Mouse (Mus musculus) heart, embryonic 12.5 days (tissue): ENCODE results near the gene Anapc4. TPM values are rescaled to one million over a fixed set of nuclear protein-coding genes. Genes with fewer than 3 reads are reported as not detected.

Experiments used
- ATAC-seq: fragments of 200-750 bp; cut with Nextera tagmentation; 2 replicates; pipeline ENCODE4 v1.8.0; 2017; ENCODE audit warnings: moderate TSS enrichment, moderate library complexity; ENCODE audit not compliant: insufficient number of reproducible peaks, low FRiP score
- H3K27ac ChIP-seq: fragments of 300-500 bp; sonication (generic); 2 replicates; pipeline ENCODE4 v1.5.1; 2016; ENCODE audit warnings: mild to moderate bottlenecking, moderate library complexity; ENCODE audit not compliant: poor library complexity, severe bottlenecking
- H3K27me3 ChIP-seq: fragments of 300-500 bp; sonication (generic); replicated peaks from 2 replicates; pipeline ENCODE4 v1.6.1; 2016; ENCODE audit warnings: mild to moderate bottlenecking, moderate library complexity
- H3K36me3 ChIP-seq: fragments of 300-500 bp; sonication (generic); 2 replicates; pipeline ENCODE4 v1.6.1; 2016; ENCODE audit warnings: mild to moderate bottlenecking, moderate library complexity
- H3K4me1 ChIP-seq: fragments of 300-500 bp; sonication (generic); replicated peaks from 2 replicates; pipeline ENCODE4 v1.6.1; 2016; ENCODE audit warnings: mild to moderate bottlenecking
- H3K4me2 ChIP-seq: fragments of 300-500 bp; sonication (generic); 2 replicates; pipeline ENCODE4 v1.6.1; 2016; ENCODE audit warnings: mild to moderate bottlenecking, moderate library complexity
- H3K4me3 ChIP-seq: fragments of 300-500 bp; sonication (generic); 2 replicates; pipeline ENCODE4 v1.5.1; 2016; ENCODE audit warnings: mild to moderate bottlenecking
- H3K9ac ChIP-seq: fragments of 300-500 bp; sonication (generic); 2 replicates; pipeline ENCODE4 v1.6.1; 2016; ENCODE audit warnings: mild to moderate bottlenecking, moderate library complexity
- H3K9me3 ChIP-seq: fragments of 300-500 bp; sonication (generic); replicated peaks from 2 replicates; pipeline ENCODE4 v1.6.1; 2016; ENCODE audit warnings: mild to moderate bottlenecking, moderate library complexity
- WGBS: fragments of 180-500 bp; shearing (Covaris S2); methylation state at CpG from one replicate; pipeline ENCODE4 v1.1.7; 2016; 5-methylcytosine and 5-hydroxymethylcytosine counted together
- polyA plus RNA-seq: library from polyadenylated mRNA; unstranded; fragments of >200 nt; fragmentation: Nextera tagmentation; extraction: Ambion mirVana; gene quantifications from 2 replicates; pipeline ENCODE4 v1.2.1, GENCODE M21; 2016

Gene Anapc4
- polyA plus RNA-seq, 1 experiment from 2014 or later: 80.9 TPM

DNA sequence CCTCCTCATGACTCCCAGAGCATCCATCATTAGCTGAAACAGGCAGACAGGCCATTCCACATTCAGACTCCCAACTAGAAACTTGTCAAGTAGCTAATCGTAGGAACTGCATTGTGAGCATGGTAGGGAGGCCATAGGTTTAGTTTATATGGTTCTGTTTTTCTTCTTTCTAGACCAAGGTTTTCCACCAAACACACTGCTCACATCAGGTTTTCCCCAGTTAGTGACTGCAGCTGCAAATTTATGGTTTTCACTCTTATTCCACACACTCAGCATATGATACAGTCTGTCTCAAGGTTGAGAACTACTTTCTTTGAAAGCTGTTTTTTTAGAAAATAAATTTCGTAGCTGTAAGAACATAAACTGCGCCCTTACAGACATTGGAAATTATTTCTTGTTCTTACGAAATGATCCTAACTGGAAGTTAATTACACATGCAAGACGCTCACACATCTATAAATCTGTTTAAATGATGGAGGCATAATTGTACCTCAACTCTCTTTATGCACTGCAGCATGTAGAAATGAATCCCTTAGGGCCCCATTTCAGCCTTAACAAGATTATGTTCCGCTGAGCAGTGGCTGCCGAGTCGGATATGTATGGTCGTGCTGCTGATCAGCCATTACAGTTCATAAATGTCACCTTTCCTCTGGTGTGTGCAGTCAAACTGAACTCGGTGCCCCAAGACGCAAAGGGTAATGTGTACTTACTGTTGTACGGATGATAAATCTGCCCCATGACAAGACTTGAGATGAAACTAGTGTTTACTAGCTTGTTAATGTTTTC lies 35.3 kb downstream of the Anapc4 start:
- 0 out of 2 replicates have a peak, but pooled peaks cover 3% of the 10 kb centered on the region for H3K4me1 ChIP-seq
- H3K4me2 ChIP-seq: no peak overlapping the region
- H3K27me3 ChIP-seq: no peaks in the 10 kb centered on the region
- WGBS: 88% methylated on average over 12 of the region's 12 CpGs
- peaks cover 47% of the 10 kb centered on the region for H3K36me3 ChIP-seq
- no peaks in the 10 kb centered on the region; the same call in 1 of the 2 replicates for H3K9me3 ChIP-seq
- H3K4me3 ChIP-seq: no peak overlapping the region
- no peak overlapping the region for H3K9ac ChIP-seq
- no peak for ATAC-seq
- H3K27ac ChIP-seq: no peak overlapping the region

- Histone ChIP-seq H3K27me3 (no peaks in the 10 kb centered on the region), H3K4me1 (0 out of 2 replicates have a peak, but pooled peaks cover 3% of the 10 kb centered on the region), H3K9ac (no peak overlapping the region), H3K4me2 (no peak overlapping the region), H3K4me3 (no peak overlapping the region), H3K27ac (no peak overlapping the region), H3K9me3 (no peaks in the 10 kb centered on the region; the same call in 1 of the 2 replicates), H3K36me3 (peaks cover 29% of the 10 kb centered on the region)
- WGBS: 4% methylated on average over 1 of the region's 1 CpGs
- no peak for ATAC-seq
These were observed 37.6 kb downstream of the Anapc4 start for GRCm38 (mm10) chr5:52871461-52871860.

DNA sequence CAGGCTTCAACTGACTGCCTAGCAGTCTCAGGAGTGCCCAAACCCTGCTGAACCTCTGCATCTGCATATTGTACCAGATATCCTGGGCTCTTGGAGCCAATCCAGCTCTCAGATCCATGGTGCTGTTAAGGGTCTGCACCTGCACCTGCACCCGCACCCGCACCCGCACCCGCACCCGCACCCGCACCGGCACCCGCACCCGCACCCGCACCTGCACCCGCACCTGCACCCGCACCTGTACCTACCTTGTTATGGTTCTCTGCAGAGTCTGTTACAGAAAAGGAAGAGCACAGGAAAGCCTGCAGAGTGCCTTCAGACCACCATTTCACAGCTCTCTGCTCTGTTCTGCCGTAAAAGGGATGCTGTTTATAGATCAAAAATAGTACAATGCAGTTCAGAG lies 38.2 kb downstream of the Anapc4 start:
- Histone ChIP-seq H3K4me1 (0 out of 2 replicates have a peak, but pooled peaks cover 3% of the 10 kb centered on the region), H3K4me2 (no peak overlapping the region), H3K9me3 (no peaks in the 10 kb centered on the region; the same call in 1 of the 2 replicates), H3K27me3 (no peaks in the 10 kb centered on the region), H3K9ac (no peak overlapping the region), H3K4me3 (no peak overlapping the region), H3K27ac (no peak overlapping the region), H3K36me3 (peaks cover 25% of the 10 kb centered on the region)
- WGBS: 93% methylated on average over 13 of the region's 13 CpGs
- ATAC-seq: no peak

- peak overlapping the region; percentile 48 for H3K4me2 ChIP-seq
- H3K36me3 ChIP-seq: no peaks in the 10 kb centered on the region
- no peak for ATAC-seq
- 4% methylated on average over 8 of the region's 14 CpGs for WGBS
- no peak overlapping the region for H3K27ac ChIP-seq
- no peak overlapping the region for H3K9ac ChIP-seq
- peaks cover 14% of the 10 kb centered on the region for H3K27me3 ChIP-seq
- H3K4me1 ChIP-seq: no peaks in the 10 kb centered on the region
- 0 out of 2 replicates have a peak overlapping the region, but pooled peaks have one; percentile 16 for H3K4me3 ChIP-seq
- H3K9me3 ChIP-seq: peaks cover 5% of the 10 kb centered on the region; the same call in 1 of the 2 replicates
These were observed 45.0 kb downstream of the Anapc4 start for GRCm38 (mm10) chr5:52878847-52879246.

- no peak for ATAC-seq
- H3K9me3 ChIP-seq: peaks cover 5% of the 10 kb centered on the region
- WGBS: 78% methylated on average over 6 of the region's 6 CpGs
- no peaks in the 10 kb centered on the region for H3K36me3 ChIP-seq
- no peak overlapping the region for H3K4me2 ChIP-seq
- no peak overlapping the region for H3K9ac ChIP-seq
- no peak overlapping the region for H3K27ac ChIP-seq
- no peaks in the 10 kb centered on the region for H3K4me1 ChIP-seq
- H3K4me3 ChIP-seq: no peak overlapping the region
- H3K27me3 ChIP-seq: peaks cover 14% of the 10 kb centered on the region
These were observed 46.1 kb downstream of the Anapc4 start for GRCm38 (mm10) chr5:52879926-52880325.

- H3K9ac ChIP-seq: no peak overlapping the region
- H3K36me3 ChIP-seq: no peaks in the 10 kb centered on the region
- H3K4me3 ChIP-seq: no peak overlapping the region
- peaks cover 14% of the 10 kb centered on the region for H3K27me3 ChIP-seq
- H3K9me3 ChIP-seq: peaks cover 4% of the 10 kb centered on the region
- no peak for ATAC-seq
- H3K4me1 ChIP-seq: no peaks in the 10 kb centered on the region
- WGBS: 21% methylated on average over 2 of the region's 2 CpGs
- H3K4me2 ChIP-seq: no peak overlapping the region
- H3K27ac ChIP-seq: no peak overlapping the region
These were observed 48.6 kb downstream of the Anapc4 start for GRCm38 (mm10) chr5:52882446-52882845.

- no peaks in the 10 kb centered on the region for H3K4me1 ChIP-seq
- H3K27me3 ChIP-seq: no peaks in the 10 kb centered on the region
- H3K4me2 ChIP-seq: no peak overlapping the region
- ATAC-seq: no peak
- no peak overlapping the region for H3K9ac ChIP-seq
- H3K4me3 ChIP-seq: no peak overlapping the region
- peaks cover 2% of the 10 kb centered on the region; the same call in 1 of the 2 replicates for H3K9me3 ChIP-seq
- 56% methylated on average over 12 of the region's 12 CpGs for WGBS
- no peaks in the 10 kb centered on the region for H3K36me3 ChIP-seq
- H3K27ac ChIP-seq: no peak overlapping the region
These were observed 53.3 kb downstream of the Anapc4 start for GRCm38 (mm10) chr5:52887085-52887484.

GRCm38 (mm10) chr5:52889919-52890318 lies 56.1 kb downstream of the Anapc4 start:
- Histone ChIP-seq H3K27me3 (no peaks in the 10 kb centered on the region), H3K4me1 (no peaks in the 10 kb centered on the region), H3K9ac (no peak overlapping the region), H3K4me2 (no peak overlapping the region), H3K36me3 (no peaks in the 10 kb centered on the region), H3K4me3 (no peak overlapping the region), H3K27ac (no peak overlapping the region), H3K9me3 (peaks cover 11% of the 10 kb centered on the region)
- WGBS: 82% methylated on average over 7 of the region's 7 CpGs
- ATAC-seq: no peak

DNA sequence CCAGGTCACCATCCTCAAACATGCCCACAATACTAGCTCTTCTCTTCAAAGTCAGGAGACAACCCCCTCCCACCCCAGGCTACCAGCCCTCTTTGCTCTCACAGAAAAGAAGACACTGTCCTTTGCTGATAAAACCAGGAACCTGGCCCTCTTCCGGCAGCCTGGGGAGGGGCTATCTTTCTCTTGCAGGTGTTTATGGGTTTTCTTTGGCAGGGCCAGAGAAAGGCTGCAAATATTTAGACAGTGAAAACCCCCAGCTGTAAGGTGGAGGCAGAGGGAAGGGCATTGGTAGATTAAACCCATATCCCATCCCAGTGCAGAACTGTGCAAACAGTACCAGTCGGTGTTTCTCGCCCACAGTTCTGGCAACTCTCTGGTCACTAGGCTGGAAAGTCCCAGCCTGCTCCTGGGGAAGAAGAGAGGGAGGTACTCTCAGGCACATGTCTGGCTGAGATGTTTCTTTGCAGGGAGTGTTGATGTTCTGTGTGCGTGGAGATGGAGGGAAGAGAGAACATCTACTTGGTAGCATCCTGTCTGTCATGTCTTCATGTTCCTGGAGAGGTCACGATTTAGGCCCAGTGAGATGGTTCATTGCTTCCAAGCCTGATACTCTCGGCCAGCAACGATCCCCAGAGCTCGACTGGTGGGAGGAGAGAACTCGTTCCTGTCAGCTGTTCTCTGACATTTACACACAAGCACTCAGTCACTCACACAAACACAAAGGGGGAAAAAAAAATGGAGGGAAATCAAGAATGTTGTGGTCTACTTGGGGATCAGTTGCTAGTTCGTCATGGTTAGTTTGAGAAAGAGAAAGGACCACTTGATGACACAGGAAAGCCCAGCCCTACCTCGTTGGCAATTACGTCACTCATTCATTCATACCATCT lies 58.4 kb downstream of the Anapc4 start:
- H3K27me3 ChIP-seq: no peaks in the 10 kb centered on the region
- peaks cover 9% of the 10 kb centered on the region; the same call in 1 of the 2 replicates for H3K9me3 ChIP-seq
- no peaks in the 10 kb centered on the region for H3K4me1 ChIP-seq
- 73% methylated on average over 12 of the region's 12 CpGs for WGBS
- no peak overlapping the region for H3K9ac ChIP-seq
- no peak for ATAC-seq
- no peak overlapping the region for H3K4me3 ChIP-seq
- no peaks in the 10 kb centered on the region for H3K36me3 ChIP-seq
- no peak overlapping the region for H3K27ac ChIP-seq
- H3K4me2 ChIP-seq: no peak overlapping the region

GRCm38 (mm10) chr5:52893938-52894337 lies 60.1 kb downstream of the Anapc4 start:
- no peak for ATAC-seq
- no peaks in the 10 kb centered on the region for H3K36me3 ChIP-seq
- 86% methylated on average over 5 of the region's 5 CpGs for WGBS
- H3K27me3 ChIP-seq: no peaks in the 10 kb centered on the region
- H3K4me3 ChIP-seq: no peak overlapping the region
- no peak overlapping the region for H3K4me2 ChIP-seq
- H3K4me1 ChIP-seq: no peaks in the 10 kb centered on the region
- H3K9ac ChIP-seq: no peak overlapping the region
- H3K27ac ChIP-seq: no peak overlapping the region
- peaks cover 9% of the 10 kb centered on the region; the same call in 1 of the 2 replicates for H3K9me3 ChIP-seq

DNA sequence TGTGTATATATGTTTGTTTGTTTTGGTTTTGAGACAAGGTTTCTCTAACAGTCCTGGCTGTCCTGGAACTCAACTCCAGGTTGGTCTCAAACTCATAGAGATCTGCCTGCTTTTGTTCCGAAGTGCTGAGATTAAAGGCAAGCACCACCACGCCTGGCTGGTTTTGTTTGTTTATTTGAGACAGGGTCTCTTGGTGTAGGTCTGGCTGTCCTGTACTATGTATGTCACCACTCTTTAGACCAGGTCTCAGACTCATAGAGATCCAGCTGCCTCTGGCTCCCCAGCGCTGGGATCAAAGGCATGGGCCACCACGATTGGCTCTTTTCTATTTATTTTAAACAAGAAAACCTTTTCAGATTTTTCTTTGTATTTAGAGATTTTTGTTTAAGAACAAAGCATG lies 70.4 kb downstream of the Anapc4 start:
- Histone ChIP-seq H3K4me1 (peaks cover 5% of the 10 kb centered on the region; the same call in 1 of the 2 replicates), H3K4me2 (no peak overlapping the region), H3K27me3 (no peaks in the 10 kb centered on the region), H3K9ac (no peak overlapping the region), H3K27ac (no peak overlapping the region), H3K9me3 (no peaks in the 10 kb centered on the region), H3K36me3 (no peaks in the 10 kb centered on the region), H3K4me3 (no peak overlapping the region)
- ATAC-seq: no peak
- 10% methylated on average over 4 of the region's 4 CpGs for WGBS
